Mouse (Mus musculus): ENCODE measurements around the gene Cd80. TPM values are rescaled to one million over a fixed set of nuclear protein-coding genes. Genes with fewer than 3 reads are reported as not detected.
"Not testable (repeated sequence)": the region's sequence is repeated elsewhere in the genome, so short reads cannot be mapped to it uniquely, and the experiment has no call there.

The Cd80 gene
- under 1 TPM; 0.44 to 0.71 (median 0.64) TPM for total RNA-seq (2022)

DNA sequence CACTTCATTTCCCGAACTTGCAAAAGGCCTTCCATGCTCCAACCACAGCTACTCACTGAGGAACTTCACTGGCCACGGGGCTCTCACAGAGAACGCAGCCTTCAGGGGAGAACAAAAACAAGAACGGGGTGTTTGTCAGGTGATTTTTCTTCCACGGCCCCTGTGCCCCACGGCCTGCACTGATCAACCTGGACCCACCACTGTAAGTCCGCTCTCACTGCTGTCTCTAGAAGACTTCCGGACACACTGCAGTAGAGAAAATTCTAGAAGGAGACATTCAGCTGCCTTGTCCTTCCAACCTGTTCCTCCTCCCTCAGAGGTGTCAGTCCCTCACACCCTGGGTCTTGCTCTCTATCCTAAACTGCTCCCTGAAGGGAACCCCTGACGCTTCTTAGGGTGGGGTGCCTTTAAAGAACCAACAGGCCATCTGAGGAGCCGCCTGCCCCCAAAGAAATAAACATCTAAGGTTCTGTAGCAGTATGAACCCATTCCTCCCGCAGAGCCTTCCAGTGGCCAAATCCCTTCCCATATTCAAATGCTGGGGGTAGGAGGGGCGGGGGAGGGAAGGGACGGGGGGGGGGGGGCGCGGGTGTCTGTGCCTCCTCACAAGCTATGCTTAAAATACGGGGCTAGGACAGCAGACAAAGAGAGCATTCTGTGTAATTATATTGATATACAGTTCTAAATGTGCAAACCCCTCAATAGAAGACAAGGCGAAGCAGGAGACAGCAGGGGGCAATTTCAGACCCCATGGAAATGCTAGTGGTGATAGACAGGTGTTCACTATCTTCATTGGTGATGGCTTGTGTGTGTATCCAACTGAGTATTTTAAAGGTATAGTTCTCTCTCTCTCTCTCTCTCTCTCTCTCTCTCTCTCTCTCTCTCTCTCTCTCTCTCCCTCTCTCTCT, at the start of gene Cd80:
Gene Cd80, plus strand, starts transcription at position 51 of the 908 bp plus-strand sequence.
- no peak for DNase-seq (ENCODE audit: low spot score in 2 of 2)

GRCm38 (mm10) chr16:38406293-38406692, 49.1 kb upstream of the Cd80 start:
- no peak for DNase-seq (ENCODE audit: low spot score in 2 of 2)

GRCm38 (mm10) chr16:38406708-38407107, 48.7 kb upstream of the Cd80 start:
- DNase-seq (ENCODE audit: low spot score in 2 of 2): no peak

GRCm38 (mm10) chr16:38407584-38407983, 47.8 kb upstream of the Cd80 start:
- DNase-seq (ENCODE audit: low spot score in 2 of 2): no peak

GRCm38 (mm10) chr16:38408416-38408815, 46.9 kb upstream of the Cd80 start:
- DNase-seq (ENCODE audit: low spot score in 2 of 2): no peak

- DNase-seq (ENCODE audit: low spot score in 2 of 2): no peak
Observed at GRCm38 (mm10) chr16:38414953-38415352, 40.4 kb upstream of the Cd80 start.

- DNase-seq (ENCODE audit: low spot score in 2 of 2): no peak
Observed at GRCm38 (mm10) chr16:38425374-38425773, 30.0 kb upstream of the Cd80 start.

GRCm38 (mm10) chr16:38425799-38426198, 29.6 kb upstream of the Cd80 start:
- no peak for DNase-seq (ENCODE audit: low spot score in 2 of 2)

- DNase-seq (ENCODE audit: low spot score in 2 of 2): no peak
Observed at GRCm38 (mm10) chr16:38431446-38432185, 23.7 kb upstream of the Cd80 start.

GRCm38 (mm10) chr16:38432498-38433425, 22.6 kb upstream of the Cd80 start, which contains the start of gene Pla1a:
TSS of gene Pla1a (minus strand) at chr16:38433145.
- DNase-seq (ENCODE audit: low spot score in 2 of 2): no peak

GRCm38 (mm10) chr16:38433514-38433913, 21.8 kb upstream of the Cd80 start:
- no peak for DNase-seq (ENCODE audit: low spot score in 2 of 2)

DNA sequence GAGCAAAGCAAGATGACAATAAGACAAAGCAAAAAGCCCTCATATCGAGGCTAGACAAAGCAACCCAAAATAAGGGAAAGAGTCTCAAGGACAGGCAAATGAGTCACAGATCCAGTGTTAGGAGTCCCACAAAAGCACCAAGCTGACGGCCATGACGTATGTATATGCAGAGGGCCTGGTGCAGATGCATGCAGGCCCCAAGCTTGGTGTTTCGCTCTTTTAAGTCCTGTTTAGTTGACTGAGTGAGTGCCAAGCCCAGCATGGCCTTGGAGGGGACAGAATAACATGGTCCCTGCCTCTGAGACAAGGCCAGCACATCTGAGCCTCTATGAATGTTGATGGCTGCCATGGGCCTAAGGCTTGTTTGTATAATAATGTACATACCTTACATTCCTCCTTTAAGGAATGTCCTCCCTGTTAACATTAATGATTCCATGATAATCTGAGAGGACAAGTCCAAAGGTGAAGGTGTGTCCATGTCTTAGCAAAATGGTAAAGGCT, 21.0 kb upstream of the Cd80 start:
- DNase-seq (ENCODE audit: low spot score in 2 of 2): no peak

- DNase-seq (ENCODE audit: low spot score in 2 of 2): peak in 1 of 2 experiments; percentile 28
Observed at GRCm38 (mm10) chr16:38439190-38439589, 16.2 kb upstream of the Cd80 start.

- no peak for DNase-seq (ENCODE audit: low spot score in 2 of 2)
Observed at GRCm38 (mm10) chr16:38440403-38440802, 15.0 kb upstream of the Cd80 start.

GRCm38 (mm10) chr16:38441611-38442010, 13.8 kb upstream of the Cd80 start:
- no peak for DNase-seq (ENCODE audit: low spot score in 2 of 2)

DNA sequence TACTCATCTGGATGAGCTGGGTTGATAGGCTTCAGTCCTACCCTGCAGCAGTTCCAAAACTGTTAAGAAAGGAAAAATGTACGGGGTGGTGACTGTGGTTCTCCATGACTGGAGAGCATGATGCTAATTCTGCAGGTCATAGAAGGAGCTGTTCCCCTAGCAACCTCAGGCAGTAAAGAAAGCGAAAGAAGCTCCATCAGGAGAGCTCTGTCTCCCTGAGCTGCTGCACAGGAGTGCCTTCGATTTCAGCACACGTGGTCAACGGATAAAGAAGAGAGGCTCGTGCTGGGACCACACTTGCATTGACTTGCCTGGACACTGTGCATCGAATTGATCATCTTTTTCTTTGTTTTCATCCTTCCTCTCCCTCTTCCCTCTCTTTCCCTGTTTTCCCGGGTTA, 13.1 kb upstream of the Cd80 start:
- no peak for DNase-seq (ENCODE audit: low spot score in 2 of 2)

- no peak for DNase-seq (ENCODE audit: low spot score in 2 of 2)
Observed at GRCm38 (mm10) chr16:38443721-38444464, 11.5 kb upstream of the Cd80 start.

DNA sequence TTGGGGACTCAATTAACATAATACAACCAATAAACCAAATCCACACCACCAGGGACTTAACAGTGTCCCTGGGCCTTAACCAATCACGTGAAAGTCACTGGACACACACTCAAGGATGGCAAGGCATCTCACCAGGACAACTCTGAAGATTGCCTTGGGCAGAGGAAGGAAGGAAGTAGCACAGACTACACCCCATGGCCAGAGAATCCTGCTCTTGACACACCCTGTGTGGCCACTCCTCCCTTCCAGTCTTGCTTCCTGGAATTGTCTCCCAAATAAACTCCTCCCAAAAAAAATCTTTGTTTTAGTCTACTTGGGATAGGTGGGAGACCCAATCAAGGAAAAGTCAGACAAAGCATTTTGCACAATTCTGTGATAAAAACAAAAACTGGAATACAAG, 10.3 kb upstream of the Cd80 start:
- DNase-seq (ENCODE audit: low spot score in 2 of 2): no peak

- no peak for DNase-seq (ENCODE audit: low spot score in 2 of 2)
Observed at GRCm38 (mm10) chr16:38445576-38445975, 9.8 kb upstream of the Cd80 start.

GRCm38 (mm10) chr16:38446141-38446540, 9.2 kb upstream of the Cd80 start:
- not testable (repeated sequence) for DNase-seq (ENCODE audit: low spot score in 2 of 2)

Measured in left cerebral cortex, adult 8-10 months (tissue).